Mouse (Mus musculus): ENCODE measurements at regions not wholly inside any gene's neighbourhood (a gene's known extent, or its start where the extent isn't known, plus 50 kb on each side); places are given as distances from the start of the nearest gene placed in this dataset.

- Histone ChIP-seq H3K79me3 (ENCODE audit: low read depth) (no peaks in the 10 kb centered on the region), H3ac (ENCODE audit: control insufficient read depth, insufficient read length, low read depth) (no peak overlapping the region), H3K36me3 (ENCODE audit: control insufficient read depth, insufficient read depth) (no peaks in the 10 kb centered on the region), H3K4me3 (ENCODE audit: insufficient read depth, poor library complexity, severe bottlenecking) (no peak overlapping the region), H3K79me2 (ENCODE audit: control insufficient read depth, insufficient read depth) (no peaks in the 10 kb centered on the region), H3K27me3 (ENCODE audit: control insufficient read depth, insufficient read depth, insufficient read length) (no peaks in the 10 kb centered on the region)
- no peak for TF ChIP-seq MAX (IDR thresholded peaks at IDR 0.05)
- no peak for TF ChIP-seq CTCF (IDR thresholded peaks at IDR 0.05; ENCODE audit: control insufficient read depth, insufficient read depth, insufficient read length)
Observed at GRCm38 (mm10) chr12:107230097-107230496, 258.3 kb upstream of the 3110018I06Rik start.

DNA sequence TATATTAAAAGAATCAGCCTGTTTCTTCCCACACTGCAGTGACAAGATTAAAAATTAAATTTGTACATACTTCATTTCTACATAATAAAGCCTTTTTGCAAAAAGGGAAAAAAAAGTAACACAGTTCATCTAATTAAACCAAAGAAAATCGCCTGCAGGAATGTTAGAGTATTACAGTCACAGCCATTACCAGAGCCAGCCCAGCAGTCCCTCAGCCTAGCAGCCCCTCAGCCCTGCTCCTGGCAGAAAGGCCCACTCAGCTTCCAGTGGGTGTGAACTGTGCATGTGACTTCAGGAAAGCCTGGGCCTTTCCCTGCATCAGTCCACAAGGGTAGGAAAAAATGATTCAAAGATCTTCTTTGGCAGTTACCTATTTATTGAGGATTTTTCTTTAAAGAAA lies 256.8 kb upstream of the 3110018I06Rik start:
- Histone ChIP-seq H3K4me3 (ENCODE audit: insufficient read depth, poor library complexity, severe bottlenecking) (no peak overlapping the region), H3K79me2 (ENCODE audit: control insufficient read depth, insufficient read depth) (no peaks in the 10 kb centered on the region), H3ac (ENCODE audit: control insufficient read depth, insufficient read length, low read depth) (no peak overlapping the region), H3K79me3 (ENCODE audit: low read depth) (no peaks in the 10 kb centered on the region), H3K36me3 (ENCODE audit: control insufficient read depth, insufficient read depth) (no peaks in the 10 kb centered on the region), H3K27me3 (ENCODE audit: control insufficient read depth, insufficient read depth, insufficient read length) (no peaks in the 10 kb centered on the region)
- TF ChIP-seq CEBPB (IDR thresholded peaks at IDR 0.05; ENCODE audit: low read depth) (no peak), MAX (IDR thresholded peaks at IDR 0.05) (no peak), MYOD1 (IDR thresholded peaks at IDR 0.05; ENCODE audit: control insufficient read depth, insufficient read length, low read depth) (no peak), FOSL1 (IDR thresholded peaks at IDR 0.05; ENCODE audit: insufficient read depth, low read length, poor library complexity, severe bottlenecking) (no peak), MYOG (IDR thresholded peaks at IDR 0.05; ENCODE audit: control insufficient read depth, extremely low read depth, insufficient read length) (no peak), USF1 (IDR thresholded peaks at IDR 0.05; ENCODE audit: low read depth) (no peak)

DNA sequence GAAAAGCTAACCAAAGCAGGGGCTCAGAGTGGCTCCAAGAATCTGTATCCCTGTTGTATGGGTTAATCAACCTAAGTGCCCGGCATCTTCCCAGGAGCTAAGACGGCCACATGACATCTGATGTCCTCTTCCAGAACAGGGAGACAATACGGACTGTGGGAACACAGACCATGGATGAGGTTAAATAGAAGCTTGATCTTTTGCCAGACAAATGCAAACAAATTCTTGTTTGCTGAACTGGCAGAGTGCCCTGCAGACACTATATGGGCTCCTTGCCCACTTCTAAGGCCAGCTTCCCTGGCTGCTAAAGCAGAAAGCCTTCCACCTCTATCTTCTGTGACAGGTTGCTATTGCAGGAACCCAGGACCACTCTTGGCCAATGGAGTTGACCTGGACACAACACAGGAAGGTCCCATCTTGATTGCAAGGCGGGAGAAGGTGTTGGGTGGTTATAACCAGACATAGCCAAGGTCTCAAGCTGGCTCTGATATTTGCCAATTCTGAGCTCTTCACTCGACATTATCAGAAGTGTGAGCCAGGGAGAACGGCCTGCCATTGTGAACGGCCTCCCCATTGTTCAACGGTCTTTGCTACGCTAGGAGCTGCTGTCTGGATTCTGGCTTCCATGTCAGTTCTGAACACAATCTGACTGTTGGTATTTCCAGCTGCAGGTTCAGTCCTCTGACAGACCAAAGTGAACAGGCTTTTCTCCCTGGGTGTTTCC lies 237.5 kb upstream of the 3110018I06Rik start:
- no peaks in the 10 kb centered on the region for H3K27me3 ChIP-seq (ENCODE audit: control insufficient read depth, insufficient read depth, insufficient read length)
- H3K79me2 ChIP-seq (ENCODE audit: control insufficient read depth, insufficient read depth) = no peaks in the 10 kb centered on the region
- H3K36me3 ChIP-seq (ENCODE audit: control insufficient read depth, insufficient read depth) = no peaks in the 10 kb centered on the region
- H3ac ChIP-seq (ENCODE audit: control insufficient read depth, insufficient read length, low read depth) = no peak overlapping the region
- H3K4me3 ChIP-seq (ENCODE audit: insufficient read depth, poor library complexity, severe bottlenecking) = no peak overlapping the region
- no peaks in the 10 kb centered on the region for H3K79me3 ChIP-seq (ENCODE audit: low read depth)
- TF ChIP-seq CEBPB (IDR thresholded peaks at IDR 0.05; ENCODE audit: low read depth) (no peak), USF1 (IDR thresholded peaks at IDR 0.05; ENCODE audit: low read depth) (no peak), MYOG (IDR thresholded peaks at IDR 0.05; ENCODE audit: control insufficient read depth, extremely low read depth, insufficient read length) (no peak), FOSL1 (IDR thresholded peaks at IDR 0.05; ENCODE audit: insufficient read depth, low read length, poor library complexity, severe bottlenecking) (no peak), MYOD1 (IDR thresholded peaks at IDR 0.05; ENCODE audit: control insufficient read depth, insufficient read length, low read depth) (no peak), CTCF (IDR thresholded peaks at IDR 0.05; ENCODE audit: control insufficient read depth, insufficient read depth, insufficient read length) (no peak), MAX (IDR thresholded peaks at IDR 0.05) (no peak)

GRCm38 (mm10) chr12:107251981-107252380 lies 236.5 kb upstream of the 3110018I06Rik start:
- H3K36me3 ChIP-seq (ENCODE audit: control insufficient read depth, insufficient read depth) = no peaks in the 10 kb centered on the region
- no peaks in the 10 kb centered on the region for H3K79me2 ChIP-seq (ENCODE audit: control insufficient read depth, insufficient read depth)
- TF ChIP-seq CEBPB (IDR thresholded peaks at IDR 0.05; ENCODE audit: low read depth) (no peak), MAX (IDR thresholded peaks at IDR 0.05) (no peak)
- no peak overlapping the region for H3ac ChIP-seq (ENCODE audit: control insufficient read depth, insufficient read length, low read depth)
- H3K4me3 ChIP-seq (ENCODE audit: insufficient read depth, poor library complexity, severe bottlenecking) = no peak overlapping the region
- H3K27me3 ChIP-seq (ENCODE audit: control insufficient read depth, insufficient read depth, insufficient read length) = no peaks in the 10 kb centered on the region
- no peaks in the 10 kb centered on the region for H3K79me3 ChIP-seq (ENCODE audit: low read depth)

- Histone ChIP-seq H3K27me3 (ENCODE audit: control insufficient read depth, insufficient read depth, insufficient read length) (no peaks in the 10 kb centered on the region), H3ac (ENCODE audit: control insufficient read depth, insufficient read length, low read depth) (no peak overlapping the region), H3K36me3 (ENCODE audit: control insufficient read depth, insufficient read depth) (no peaks in the 10 kb centered on the region), H3K79me2 (ENCODE audit: control insufficient read depth, insufficient read depth) (no peaks in the 10 kb centered on the region), H3K79me3 (ENCODE audit: low read depth) (no peaks in the 10 kb centered on the region), H3K4me3 (ENCODE audit: insufficient read depth, poor library complexity, severe bottlenecking) (no peak overlapping the region)
- no peak for TF ChIP-seq MYOD1 (IDR thresholded peaks at IDR 0.05; ENCODE audit: control insufficient read depth, insufficient read length, low read depth)
Observed at GRCm38 (mm10) chr12:107262076-107262475, 226.4 kb upstream of the 3110018I06Rik start.

DNA sequence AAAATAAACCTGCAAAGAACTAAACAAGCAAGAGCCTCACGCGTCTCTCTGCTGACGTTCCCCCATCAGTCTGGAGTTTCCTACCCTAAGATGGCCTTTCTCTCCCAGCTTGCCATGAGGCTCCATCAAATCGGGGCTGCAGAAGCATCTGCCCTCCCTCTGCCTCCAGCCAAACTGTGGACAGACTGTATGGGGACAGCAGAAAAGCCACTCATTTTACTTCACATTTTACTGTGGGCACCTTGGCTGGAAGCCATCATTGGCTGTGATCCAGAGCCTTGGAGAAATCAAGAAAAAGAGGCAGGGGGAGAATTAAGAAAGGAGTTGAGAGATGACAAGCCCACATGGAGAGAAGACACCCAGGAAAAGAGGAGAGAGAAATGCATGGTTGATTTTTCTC lies 225.9 kb upstream of the 3110018I06Rik start:
- Histone ChIP-seq H3K79me3 (ENCODE audit: low read depth) (no peaks in the 10 kb centered on the region), H3K4me3 (ENCODE audit: insufficient read depth, poor library complexity, severe bottlenecking) (no peak overlapping the region), H3ac (ENCODE audit: control insufficient read depth, insufficient read length, low read depth) (no peak overlapping the region), H3K79me2 (ENCODE audit: control insufficient read depth, insufficient read depth) (no peaks in the 10 kb centered on the region), H3K27me3 (ENCODE audit: control insufficient read depth, insufficient read depth, insufficient read length) (no peaks in the 10 kb centered on the region), H3K36me3 (ENCODE audit: control insufficient read depth, insufficient read depth) (no peaks in the 10 kb centered on the region)
- TF ChIP-seq MAX (IDR thresholded peaks at IDR 0.05) (no peak), USF1 (IDR thresholded peaks at IDR 0.05; ENCODE audit: low read depth) (no peak), CTCF (IDR thresholded peaks at IDR 0.05; ENCODE audit: control insufficient read depth, insufficient read depth, insufficient read length) (no peak), FOSL1 (IDR thresholded peaks at IDR 0.05; ENCODE audit: insufficient read depth, low read length, poor library complexity, severe bottlenecking) (no peak), CEBPB (IDR thresholded peaks at IDR 0.05; ENCODE audit: low read depth) (no peak), MYOG (IDR thresholded peaks at IDR 0.05; ENCODE audit: control insufficient read depth, extremely low read depth, insufficient read length) (no peak), MYOD1 (IDR thresholded peaks at IDR 0.05; ENCODE audit: control insufficient read depth, insufficient read length, low read depth) (no peak)
